Mouse (Mus musculus) lung, adult 2 months (tissue): ENCODE results near the gene Sh3gl2. TPM values are rescaled to one million over a fixed set of nuclear protein-coding genes. Genes with fewer than 3 reads are reported as not detected.

Experiments
- DNase-seq: peaks from one replicate; pipeline ENCODE4 v3.0.0; 2022
- H3K4me1 ChIP-seq: fragments of 200-500 bp; 2 replicates; pipeline ENCODE4 v1.6.1; 2011; ENCODE audit warnings: low read length; ENCODE audit not compliant: control insufficient read depth, insufficient read depth
- H3K4me3 ChIP-seq: fragments of 200-500 bp; replicated peaks from 2 replicates; pipeline ENCODE3; 2011; ENCODE audit warnings: low read depth, mild to moderate bottlenecking, control low read depth, low read length; ENCODE audit errors: extremely low read depth
- CTCF ChIP-seq: fragments of 200-500 bp; IDR thresholded peaks from 2 replicates; pipeline ENCODE4 v1.5.1; 2011; ENCODE audit warnings: mild to moderate bottlenecking, low read length, control low read depth; ENCODE audit not compliant: insufficient read depth
- POLR2A ChIP-seq: fragments of 200-500 bp; IDR thresholded peaks from 2 replicates; pipeline ENCODE4 v1.6.1; 2011; ENCODE audit warnings: low read depth, mild to moderate bottlenecking, control low read depth, low read length, borderline replicate concordance; ENCODE audit errors: extremely low read depth
- WGBS: fragments of 180-500 bp; shearing (Covaris S2); methylation state at CpG from one replicate; pipeline ENCODE4 v1.1.7; 2018; 5-methylcytosine and 5-hydroxymethylcytosine counted together
- polyA plus RNA-seq: library from polyadenylated mRNA; depleted of rRNA; stranded (reverse); fragments of >200 nt; gene quantifications from 2 replicates; pipeline ENCODE4 v1.2.3, GENCODE M21; 2012

The Sh3gl2 gene
- polyA plus RNA-seq, 1 experiment, result 2.9 TPM

DNA sequence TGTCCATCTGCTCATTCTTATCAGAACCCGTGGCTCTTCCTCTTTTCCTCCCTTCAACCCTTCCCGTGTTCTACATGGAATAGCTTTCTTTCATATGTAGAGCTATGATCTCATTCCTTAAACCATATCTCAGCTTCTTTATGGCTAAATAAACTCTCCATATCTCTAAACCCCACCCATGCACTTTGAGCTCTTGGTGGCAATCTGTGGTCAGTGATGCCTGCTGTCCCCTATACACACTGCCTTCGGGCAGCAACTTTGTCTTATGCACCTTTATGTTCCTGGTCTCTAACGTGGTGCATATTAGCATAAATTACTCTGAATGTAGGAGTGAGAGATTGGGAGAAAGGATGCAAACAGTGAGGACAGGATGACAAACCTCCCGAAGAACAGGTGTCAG, 180.3 kb downstream of the Sh3gl2 start:
- WGBS, result 80% methylated on average over 5 of the region's 5 CpGs
- Histone ChIP-seq H3K4me1 (no peaks in the 10 kb centered on the region), H3K4me3 (no peak overlapping the region)
- TF ChIP-seq POLR2A, result no peak
- no peak for TF ChIP-seq CTCF
- DNase-seq, result no peak

DNA sequence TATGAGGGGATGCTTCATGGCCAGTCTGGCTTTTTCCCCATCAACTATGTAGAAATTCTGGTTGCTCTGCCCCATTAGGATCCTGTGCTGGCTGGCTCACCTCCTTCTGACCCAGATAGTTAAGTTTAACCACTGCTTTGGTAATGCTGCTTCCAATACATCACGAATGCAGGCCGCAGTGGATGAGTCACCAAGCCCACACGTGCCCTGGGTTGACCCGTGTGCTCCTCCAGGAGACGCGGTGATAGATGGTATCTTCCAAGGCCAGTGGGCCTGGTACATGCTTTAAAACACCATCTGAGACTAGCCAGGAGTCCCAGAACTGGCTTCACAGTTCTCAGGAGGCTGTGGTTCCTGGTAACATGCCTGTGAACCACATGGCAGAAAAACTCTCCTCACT, 182.8 kb downstream of the Sh3gl2 start:
- DNase-seq, result no peak
- Histone ChIP-seq H3K4me3 (no peak overlapping the region), H3K4me1 (no peaks in the 10 kb centered on the region)
- TF ChIP-seq POLR2A (no peak), CTCF (no peak)
- WGBS, result 97% methylated on average over 6 of the region's 6 CpGs

DNA sequence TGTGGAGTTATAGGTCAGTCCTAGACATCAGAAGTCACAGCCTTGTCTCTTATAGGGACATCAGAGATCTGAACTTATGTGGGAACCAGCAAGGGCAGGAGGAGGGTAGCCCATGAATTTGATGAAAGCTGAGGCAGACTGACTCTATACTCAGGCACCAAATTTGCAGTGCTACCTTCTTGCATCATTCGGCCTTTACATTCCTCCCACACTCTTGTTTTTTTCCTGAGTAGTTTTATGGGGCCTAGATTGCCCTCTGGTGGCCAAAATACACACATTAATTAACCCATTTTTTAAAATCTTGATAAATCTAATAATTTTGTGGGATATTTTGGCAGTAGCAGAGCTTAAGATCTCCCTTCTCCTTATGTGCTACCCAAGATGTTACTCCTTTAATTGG, 186.9 kb downstream of the Sh3gl2 start:
- WGBS, result 21% methylated on average over 1 of the region's 1 CpGs
- Histone ChIP-seq H3K4me1 (no peaks in the 10 kb centered on the region), H3K4me3 (no peak overlapping the region)
- DNase-seq, result no peak
- TF ChIP-seq CTCF (no peak), POLR2A (no peak)

DNA sequence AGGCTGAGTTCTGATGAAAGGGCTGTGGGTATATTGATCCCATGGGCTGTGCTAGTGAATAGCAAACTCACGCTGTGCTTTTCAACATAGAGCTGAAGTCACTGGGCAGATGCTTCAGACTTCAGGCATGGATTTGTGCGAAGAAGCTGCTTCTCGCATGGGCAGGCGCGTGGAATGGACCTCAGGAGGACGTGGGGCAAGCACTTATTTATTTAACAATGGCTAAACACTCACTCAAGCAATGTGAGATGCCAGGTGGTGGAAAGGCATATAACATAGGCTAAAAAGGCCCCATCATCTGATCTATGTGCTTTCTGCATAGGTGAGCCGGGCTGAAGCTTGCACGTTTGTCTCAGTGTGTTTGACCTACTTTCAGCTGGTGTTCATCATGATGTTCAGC, 193.8 kb downstream of the Sh3gl2 start:
- no peak for TF ChIP-seq CTCF
- no peak for TF ChIP-seq POLR2A
- 85% methylated on average over 8 of the region's 8 CpGs for WGBS
- no peak for DNase-seq
- Histone ChIP-seq H3K4me1 (no peaks in the 10 kb centered on the region), H3K4me3 (no peak overlapping the region)

DNA sequence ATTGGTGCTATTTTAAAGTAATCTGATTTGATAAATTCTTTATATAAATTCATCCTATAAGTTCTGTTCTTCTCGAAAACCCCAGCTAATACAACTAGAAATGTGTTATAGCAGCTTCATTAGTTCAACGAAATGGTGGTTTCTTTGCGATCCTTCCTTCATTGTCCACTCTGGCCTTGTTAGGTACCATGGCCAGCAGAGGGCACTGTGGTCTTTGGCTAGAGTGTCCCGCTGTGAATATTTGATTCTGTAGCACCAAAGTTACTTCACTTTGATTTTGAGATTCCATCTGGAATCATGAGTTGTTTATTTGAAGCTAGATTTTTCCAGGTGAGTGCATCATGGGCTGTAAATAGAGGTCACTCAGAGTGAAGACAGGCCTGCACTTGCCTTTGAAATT, 197.9 kb downstream of the Sh3gl2 start:
- H3K4me3 ChIP-seq, result no peak overlapping the region
- peak; percentile 66 for DNase-seq
- H3K4me1 ChIP-seq, result no peaks in the 10 kb centered on the region
- TF ChIP-seq CTCF, result peak; percentile 86
- TF ChIP-seq POLR2A, result no peak
- 21% methylated on average over 4 of the region's 4 CpGs for WGBS

DNA sequence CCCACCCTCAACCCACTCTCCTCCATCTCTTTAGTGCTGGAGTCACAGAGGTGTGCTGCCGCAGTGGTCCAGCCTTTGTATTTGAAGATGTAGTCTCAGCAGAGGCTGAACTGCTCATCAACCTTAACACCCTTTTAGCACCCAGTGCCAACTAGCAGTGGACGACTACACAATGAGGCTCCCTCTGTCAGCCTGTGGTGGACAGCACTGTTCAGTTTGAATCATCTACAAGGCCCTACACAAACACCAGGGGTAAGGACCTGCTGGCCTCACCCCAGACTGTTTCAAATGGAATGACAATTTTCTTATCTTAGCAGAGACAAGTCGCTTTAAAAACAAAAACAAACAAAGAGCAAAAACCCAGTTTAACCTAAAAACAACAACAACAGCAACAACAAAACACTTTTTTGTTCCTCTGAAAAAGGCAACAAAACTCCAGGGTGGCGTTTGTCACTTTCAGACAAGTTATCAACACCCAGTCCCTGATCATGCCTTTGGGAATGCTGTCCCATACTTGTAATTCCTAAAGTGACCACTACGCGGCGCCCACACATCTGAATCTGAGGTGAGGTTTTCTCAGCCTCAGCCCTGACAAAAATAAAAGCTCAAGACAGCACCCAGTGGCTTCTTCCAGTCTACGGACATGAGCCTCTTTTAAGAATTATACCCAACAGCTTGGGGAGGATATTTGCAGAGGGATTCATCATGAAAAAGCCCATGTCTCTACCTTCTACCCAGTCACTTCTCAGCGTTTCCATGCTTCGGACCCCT, 199.7 kb downstream of the Sh3gl2 start:
- TF ChIP-seq CTCF (peak; percentile 61), POLR2A (no peak)
- DNase-seq, result peak; percentile 57
- WGBS, result 42% methylated on average over 10 of the region's 10 CpGs
- Histone ChIP-seq H3K4me1 (no peaks in the 10 kb centered on the region), H3K4me3 (no peak overlapping the region)

DNA sequence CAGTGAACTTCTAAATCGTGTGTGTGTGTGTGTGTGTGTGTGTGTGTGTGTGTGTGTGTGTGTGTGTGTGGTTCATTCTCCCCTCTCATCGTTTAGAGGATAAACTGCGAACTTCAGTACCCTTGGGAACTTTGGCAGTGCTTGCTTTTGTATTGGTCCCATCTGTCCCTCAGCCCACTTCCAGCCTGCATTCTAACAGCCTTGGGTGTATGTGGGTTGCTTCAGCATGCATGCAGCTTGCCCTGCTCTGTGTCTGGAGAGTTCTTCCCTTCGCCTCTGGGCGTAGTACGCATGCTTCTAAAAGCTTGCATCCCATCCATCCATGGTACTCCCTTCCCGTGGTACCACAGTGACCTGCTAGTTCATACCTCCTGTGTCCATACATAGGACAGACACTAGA, 200.3 kb downstream of the Sh3gl2 start:
- Histone ChIP-seq H3K4me1 (no peaks in the 10 kb centered on the region), H3K4me3 (no peak overlapping the region)
- TF ChIP-seq POLR2A, result no peak
- TF ChIP-seq CTCF, result no peak
- 77% methylated on average over 7 of the region's 7 CpGs for WGBS
- no peak for DNase-seq

DNA sequence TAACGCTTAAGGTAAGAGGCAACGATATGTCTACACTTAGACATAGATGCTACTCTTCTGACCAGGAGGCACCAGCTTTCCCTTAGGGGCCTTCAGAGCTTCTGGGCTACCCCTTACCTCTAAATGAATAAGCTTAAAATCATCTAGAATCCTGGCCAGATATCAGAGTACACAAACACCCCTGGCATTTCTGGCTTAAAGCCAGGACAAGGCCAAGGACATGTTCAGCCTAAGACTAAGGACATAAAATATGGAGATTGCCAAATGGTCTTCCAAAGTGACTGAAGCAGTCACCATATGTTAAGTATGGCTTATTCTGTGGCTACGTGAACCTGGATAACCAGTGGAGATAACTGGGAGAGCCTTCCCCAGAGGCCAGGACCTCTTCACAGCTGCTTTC, 211.5 kb downstream of the Sh3gl2 start:
- no peak for DNase-seq
- Histone ChIP-seq H3K4me3 (no peak overlapping the region), H3K4me1 (no peaks in the 10 kb centered on the region)
- TF ChIP-seq POLR2A (no peak), CTCF (no peak)
- 85% methylated on average over 3 of the region's 3 CpGs for WGBS

DNA sequence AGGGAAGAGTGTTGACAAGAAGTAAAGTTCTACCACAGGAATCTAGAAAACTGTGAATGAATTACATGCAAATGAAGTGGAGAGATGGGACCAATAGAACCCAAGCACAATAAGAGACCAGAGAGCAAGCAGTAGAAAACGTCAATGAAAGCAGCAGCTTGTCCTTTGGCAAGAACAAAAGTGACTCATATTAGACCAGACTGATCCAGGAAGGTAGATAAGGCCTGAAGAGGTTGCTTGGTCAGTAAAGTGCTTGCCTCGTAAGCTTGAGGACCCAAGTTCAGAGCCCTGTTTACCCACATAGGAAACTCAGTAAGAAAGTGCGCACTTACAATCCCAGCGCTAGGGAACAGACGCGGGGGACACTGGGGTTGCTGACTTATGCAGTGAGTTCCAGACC, 215.5 kb downstream of the Sh3gl2 start:
- DNase-seq, result no peak
- no peaks in the 10 kb centered on the region for H3K4me1 ChIP-seq
- TF ChIP-seq POLR2A (no peak), CTCF (no peak)
- 61% methylated on average over 6 of the region's 6 CpGs for WGBS
- H3K4me3 ChIP-seq, result no peak overlapping the region

DNA sequence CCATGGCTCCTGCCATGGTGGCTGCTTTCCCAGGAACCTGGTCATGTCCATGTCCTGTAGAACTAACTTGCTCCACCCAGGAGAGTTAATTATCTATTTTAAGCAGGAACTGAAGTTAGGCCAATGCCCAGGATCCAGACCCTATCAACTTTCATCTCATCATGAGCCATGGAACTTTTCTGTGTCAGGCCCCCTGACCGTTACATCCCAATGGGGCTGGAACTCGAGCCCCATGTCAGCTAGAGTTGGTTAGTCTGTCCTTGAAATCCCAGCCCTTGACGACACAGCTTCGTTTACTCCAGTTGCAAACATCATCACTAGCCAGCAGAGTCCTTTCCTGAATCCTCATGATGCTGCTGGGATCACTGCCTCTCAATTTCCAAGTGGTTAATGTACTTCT, 221.3 kb downstream of the Sh3gl2 start:
- Histone ChIP-seq H3K4me3 (no peak overlapping the region), H3K4me1 (no peaks in the 10 kb centered on the region)
- TF ChIP-seq POLR2A, result no peak
- no peak for TF ChIP-seq CTCF
- 82% methylated on average over 4 of the region's 4 CpGs for WGBS
- DNase-seq, result no peak

DNA sequence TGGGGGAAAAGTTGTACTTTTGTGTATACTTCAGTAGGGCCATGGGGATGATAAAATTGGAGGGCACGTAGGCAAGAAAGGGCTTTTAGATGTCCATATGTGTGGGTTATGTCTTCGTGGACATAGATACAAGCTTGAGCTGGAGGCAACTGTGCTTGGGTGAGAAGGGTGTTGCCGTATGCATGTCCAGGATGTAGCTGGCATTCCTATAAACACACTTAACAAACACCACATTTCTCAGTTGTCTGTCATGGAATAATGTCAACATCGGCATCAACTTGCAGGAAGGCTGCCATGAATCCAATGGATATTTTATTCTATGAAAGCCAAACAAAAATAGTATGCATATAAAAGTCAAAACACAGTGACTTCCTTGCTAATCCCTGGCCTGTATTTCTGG, 227.9 kb downstream of the Sh3gl2 start:
- TF ChIP-seq POLR2A (no peak), CTCF (no peak)
- no peak overlapping the region for H3K4me3 ChIP-seq
- no peak for DNase-seq
- H3K4me1 ChIP-seq, result no peaks in the 10 kb centered on the region
- 55% methylated on average over 4 of the region's 4 CpGs for WGBS
